Mouse (Mus musculus) forebrain, embryonic 10.5 days (tissue): ENCODE measurements around the gene Eipr1. TPM values are rescaled to one million over a fixed set of nuclear protein-coding genes. Genes with fewer than 3 reads are reported as not detected.

ENCODE experiments used
- DNase-seq: peaks from one replicate; pipeline ENCODE4 v3.0.0-alpha.2; 2017; ENCODE audit warnings: low spot score; ENCODE audit errors: extremely low spot score
- H3K27ac ChIP-seq: fragments of 300-500 bp; sonication (generic); 2 replicates; pipeline ENCODE4 v1.5.1; 2016; ENCODE audit warnings: mild to moderate bottlenecking
- H3K27me3 ChIP-seq: fragments of 300-500 bp; sonication (generic); 2 replicates; pipeline ENCODE4 v1.6.1; 2016; ENCODE audit warnings: mild to moderate bottlenecking; ENCODE audit not compliant: poor library complexity, severe bottlenecking
- H3K36me3 ChIP-seq: fragments of 300-500 bp; sonication (generic); replicated peaks from 2 replicates; pipeline ENCODE4 v1.6.1; 2016; ENCODE audit warnings: mild to moderate bottlenecking, moderate library complexity
- H3K4me1 ChIP-seq: fragments of 300-500 bp; sonication (generic); 2 replicates; pipeline ENCODE4 v1.6.1; 2016
- H3K4me3 ChIP-seq: fragments of 300-500 bp; sonication (generic); 2 replicates; pipeline ENCODE4 v1.5.1; 2016; ENCODE audit warnings: mild to moderate bottlenecking, moderate library complexity
- H3K9me3 ChIP-seq: fragments of 300-500 bp; sonication (generic); 2 replicates; pipeline ENCODE4 v1.6.1; 2016; ENCODE audit warnings: mild to moderate bottlenecking, moderate library complexity
- WGBS: fragments of 180-500 bp; shearing (Covaris S2); methylation state at CpG from one replicate; pipeline ENCODE4 v1.1.7; 2016; 5-methylcytosine and 5-hydroxymethylcytosine counted together
- polyA plus RNA-seq: library from polyadenylated mRNA; unstranded; fragments of >200 nt; fragmentation: Nextera tagmentation; extraction: Ambion mirVana; gene quantifications from 2 replicates; pipeline ENCODE4 v1.2.1, GENCODE M21; 2016

The Eipr1 gene
- polyA plus RNA-seq, 1 experiment from 2014 or later, result 40.5 TPM

DNA sequence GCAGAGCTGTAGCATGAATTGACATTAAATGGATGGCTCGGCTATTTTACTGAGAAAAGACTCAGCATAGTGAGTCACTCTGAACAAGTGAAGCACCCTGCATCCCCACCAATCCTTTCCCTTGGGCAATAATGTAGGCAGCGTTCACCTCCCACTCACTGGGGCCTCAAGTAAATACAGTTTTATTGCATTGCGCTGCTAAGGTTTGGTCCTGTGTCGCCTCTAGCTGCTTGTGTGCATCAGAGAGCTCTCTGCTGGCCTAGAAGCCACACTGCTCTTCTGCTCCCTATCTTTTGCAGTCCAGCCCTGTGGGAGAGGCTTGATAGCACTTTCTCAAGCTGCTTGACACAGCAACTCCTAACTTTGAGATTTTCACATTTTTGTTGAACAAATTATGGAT lies 86.7 kb downstream of the Eipr1 start:
- DNase-seq, result no peak
- Histone ChIP-seq H3K4me1 (peaks cover 5% of the 10 kb centered on the region; the same call in 1 of the 2 replicates), H3K4me3 (no peak overlapping the region), H3K36me3 (no peaks in the 10 kb centered on the region), H3K9me3 (no peaks in the 10 kb centered on the region; the same call in 1 of the 2 replicates), H3K27me3 (no peaks in the 10 kb centered on the region), H3K27ac (no peak overlapping the region)
- 92% methylated on average over 4 of the region's 4 CpGs for WGBS

DNA sequence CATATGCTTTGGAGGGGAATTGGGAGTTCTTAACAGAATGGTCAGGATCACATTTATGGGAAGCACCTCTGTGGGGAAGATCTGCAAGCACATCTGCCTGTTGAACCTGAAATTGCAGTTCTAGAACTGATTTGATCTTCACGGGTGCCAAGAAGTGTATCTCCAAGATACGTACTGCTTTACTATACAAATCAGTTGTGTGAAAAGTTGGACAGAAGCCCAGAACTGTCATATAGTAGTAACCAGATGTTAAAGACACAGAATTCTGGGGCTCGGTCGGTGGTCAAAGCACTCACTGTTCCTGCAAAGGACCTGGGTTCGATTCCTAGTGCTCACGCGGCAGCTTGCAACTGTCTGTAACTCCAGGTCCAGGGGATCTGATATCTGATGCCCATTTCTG lies 87.4 kb downstream of the Eipr1 start:
- H3K27ac ChIP-seq, result no peak overlapping the region
- WGBS, result 94% methylated on average over 7 of the region's 7 CpGs
- no peaks in the 10 kb centered on the region for H3K36me3 ChIP-seq
- no peaks in the 10 kb centered on the region for H3K27me3 ChIP-seq
- no peak for DNase-seq
- H3K4me1 ChIP-seq, result peaks cover 5% of the 10 kb centered on the region; the same call in 1 of the 2 replicates
- no peak overlapping the region for H3K4me3 ChIP-seq
- no peaks in the 10 kb centered on the region; the same call in 1 of the 2 replicates for H3K9me3 ChIP-seq

DNA sequence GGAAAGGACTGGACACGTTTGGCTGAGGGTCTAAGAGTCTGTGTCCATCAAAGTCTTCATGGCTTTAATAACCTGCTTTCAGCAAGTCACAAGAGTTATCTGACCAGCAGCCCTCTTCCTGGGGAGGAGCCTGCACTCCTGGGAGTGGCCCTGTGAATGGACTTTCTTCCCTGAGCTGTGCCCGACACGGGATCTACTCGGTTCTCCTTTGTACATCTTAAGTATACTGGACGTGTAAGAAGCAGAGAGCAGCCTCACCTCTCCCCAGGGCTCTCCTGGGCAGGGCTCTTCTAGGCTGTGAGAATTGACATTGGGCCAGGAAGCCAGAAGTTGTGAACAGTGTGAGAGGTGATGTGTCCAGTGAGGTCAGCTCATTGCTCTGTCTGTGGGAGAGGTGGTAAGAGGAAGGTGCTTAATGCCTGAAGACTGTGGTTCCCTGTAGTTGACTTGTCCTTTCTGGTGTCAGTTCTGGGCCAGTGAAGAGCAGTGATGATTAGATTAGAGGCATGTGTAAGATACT lies 89.6 kb downstream of the Eipr1 start:
- H3K27ac ChIP-seq, result no peak overlapping the region
- no peak for DNase-seq
- no peaks in the 10 kb centered on the region for H3K27me3 ChIP-seq
- WGBS, result 90% methylated on average over 5 of the region's 5 CpGs
- no peak overlapping the region for H3K4me3 ChIP-seq
- H3K4me1 ChIP-seq, result peaks cover 5% of the 10 kb centered on the region; the same call in 1 of the 2 replicates
- H3K36me3 ChIP-seq, result no peaks in the 10 kb centered on the region
- H3K9me3 ChIP-seq, result no peaks in the 10 kb centered on the region; the same call in 1 of the 2 replicates

DNA sequence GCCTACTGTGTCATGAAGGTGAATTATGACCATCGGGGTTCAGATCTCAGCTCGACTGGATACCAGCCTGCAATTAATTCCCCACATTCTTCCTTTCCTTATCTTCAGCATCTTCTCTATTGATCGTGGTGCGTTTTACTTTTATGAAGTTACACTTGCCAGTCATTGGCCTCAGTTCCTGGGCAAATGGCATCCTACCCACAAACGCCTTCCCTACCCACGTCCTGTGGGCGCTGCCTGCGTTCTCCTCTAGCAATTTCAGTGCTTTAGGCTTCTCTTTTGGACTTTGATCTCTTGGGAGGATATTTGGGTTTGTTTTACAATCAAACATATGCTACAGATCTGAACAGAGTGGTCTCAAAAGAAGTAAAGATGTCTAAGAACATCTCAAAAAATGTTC lies 94.2 kb downstream of the Eipr1 start:
- H3K9me3 ChIP-seq, result no peaks in the 10 kb centered on the region; the same call in 1 of the 2 replicates
- no peak overlapping the region for H3K27ac ChIP-seq
- H3K4me1 ChIP-seq, result peaks cover 5% of the 10 kb centered on the region; the same call in 1 of the 2 replicates
- no peak overlapping the region for H3K4me3 ChIP-seq
- no peaks in the 10 kb centered on the region for H3K27me3 ChIP-seq
- no peak for DNase-seq
- H3K36me3 ChIP-seq, result no peaks in the 10 kb centered on the region
- WGBS, result 97% methylated on average over 8 of the region's 8 CpGs

DNA sequence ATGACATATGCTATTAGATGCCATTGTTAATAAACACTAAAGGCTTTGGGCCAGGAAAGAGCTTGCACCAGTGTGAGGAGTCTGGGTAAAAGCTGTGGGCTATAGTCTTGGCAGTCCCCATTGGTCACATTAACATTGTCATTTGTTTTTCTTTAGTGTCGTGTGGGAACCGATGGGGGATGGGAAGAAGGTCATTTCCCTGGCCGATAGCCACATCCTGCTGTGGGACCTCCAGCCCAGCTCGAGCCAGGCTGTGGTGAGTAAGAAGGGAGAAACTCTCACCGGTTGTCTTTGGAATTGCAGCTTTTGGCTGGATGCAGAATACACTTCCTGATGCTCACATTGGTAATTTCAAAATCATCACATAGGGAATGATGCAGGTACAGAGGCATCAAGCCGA lies 95.8 kb downstream of the Eipr1 start:
- no peaks in the 10 kb centered on the region for H3K36me3 ChIP-seq
- H3K27me3 ChIP-seq, result no peaks in the 10 kb centered on the region
- 92% methylated on average over 6 of the region's 6 CpGs for WGBS
- DNase-seq, result no peak
- H3K4me1 ChIP-seq, result peaks cover 5% of the 10 kb centered on the region; the same call in 1 of the 2 replicates
- no peak overlapping the region for H3K4me3 ChIP-seq
- H3K9me3 ChIP-seq, result no peaks in the 10 kb centered on the region; the same call in 1 of the 2 replicates
- H3K27ac ChIP-seq, result no peak overlapping the region

DNA sequence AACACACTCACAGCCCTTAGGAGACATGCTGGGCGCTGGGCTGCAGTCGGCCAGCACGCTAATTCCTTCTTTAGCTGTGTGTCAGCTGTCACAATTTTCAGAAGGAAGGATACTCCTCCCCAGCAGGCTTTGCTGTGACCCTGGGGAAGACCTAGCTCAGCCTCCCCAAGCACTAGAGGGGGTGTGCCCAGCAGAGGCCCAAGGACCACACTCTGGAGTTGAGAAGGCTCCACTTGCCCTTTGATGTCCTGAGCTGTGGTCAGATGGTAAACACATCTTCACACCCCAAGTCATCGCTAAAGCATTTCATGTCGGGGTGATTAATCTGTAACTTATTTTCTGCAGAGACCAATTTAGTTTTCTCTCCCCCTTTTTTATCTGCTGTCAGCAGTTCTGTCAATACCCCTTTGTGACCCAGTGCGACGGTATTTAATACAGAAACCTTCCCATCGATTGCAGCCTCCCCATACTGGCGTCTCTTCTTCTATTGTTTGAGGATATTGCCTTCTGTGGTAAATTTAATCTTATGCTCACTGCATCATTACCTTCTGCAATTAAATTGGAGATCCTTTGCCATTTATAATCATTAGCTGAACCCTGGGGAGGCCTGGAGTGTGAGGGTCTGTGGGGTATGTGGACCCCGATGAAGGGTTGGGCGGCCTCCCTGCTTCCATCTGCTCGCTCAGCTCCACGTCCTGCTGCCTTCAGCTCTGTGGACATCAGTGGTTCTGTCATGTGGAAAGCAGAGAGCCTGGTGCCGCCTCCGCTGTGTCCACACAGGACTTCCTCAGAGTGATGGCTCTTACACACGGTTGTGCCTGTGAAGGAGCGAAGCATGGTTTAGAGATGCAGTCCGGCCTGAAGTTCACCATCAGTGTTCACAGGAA lies 97.4 kb downstream of the Eipr1 start:
- Histone ChIP-seq H3K27ac (peak overlapping the region; percentile 17; the same call in 1 of the 2 replicates), H3K36me3 (no peaks in the 10 kb centered on the region), H3K27me3 (no peaks in the 10 kb centered on the region), H3K9me3 (no peaks in the 10 kb centered on the region), H3K4me1 (peaks cover 5% of the 10 kb centered on the region; the same call in 1 of the 2 replicates), H3K4me3 (no peak overlapping the region)
- 90% methylated on average over 18 of the region's 18 CpGs for WGBS
- no peak for DNase-seq

DNA sequence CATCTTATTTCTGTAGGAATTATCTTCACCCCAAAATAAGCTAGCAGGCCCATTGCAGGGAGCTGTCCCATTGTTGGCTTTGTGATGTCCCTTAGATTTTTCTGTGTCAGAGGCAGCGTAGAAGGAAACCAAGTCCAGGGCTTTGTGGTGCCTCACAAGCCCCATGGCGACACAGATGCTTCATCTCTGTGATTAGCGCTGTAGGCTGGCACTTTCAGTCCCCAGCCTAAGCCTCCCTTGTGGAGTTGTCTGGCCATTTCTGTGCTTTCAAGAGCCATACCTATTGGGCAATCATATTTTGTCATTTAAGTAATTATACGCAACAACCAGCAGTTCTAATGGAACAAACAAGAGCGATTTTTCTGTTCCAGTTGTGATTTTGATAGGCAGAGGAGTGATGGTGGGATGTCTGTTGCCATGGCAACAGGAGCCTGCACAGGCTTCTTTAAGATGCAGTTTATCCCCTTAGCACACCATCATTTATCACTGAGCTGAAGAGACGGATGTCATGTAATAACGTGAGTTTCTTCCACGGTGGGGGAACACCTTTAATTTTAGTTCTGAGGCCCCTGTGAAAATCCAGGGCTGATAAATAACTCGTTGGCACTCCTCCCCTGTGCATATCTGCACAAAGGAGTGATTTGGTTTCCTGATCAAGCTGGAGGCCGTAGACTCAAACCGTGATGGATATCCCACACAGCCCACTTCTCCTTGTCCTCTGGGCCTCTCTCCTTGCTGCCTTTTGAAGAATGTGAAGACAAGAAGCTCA lies 108.1 kb downstream of the Eipr1 start:
- no peaks in the 10 kb centered on the region; the same call in 1 of the 2 replicates for H3K36me3 ChIP-seq
- peak overlapping the region; percentile 60 for H3K27ac ChIP-seq
- H3K4me3 ChIP-seq, result no peak overlapping the region
- H3K9me3 ChIP-seq, result no peaks in the 10 kb centered on the region
- H3K4me1 ChIP-seq, result peaks cover 14% of the 10 kb centered on the region
- DNase-seq, result no peak
- 81% methylated on average over 11 of the region's 11 CpGs for whole genome bisulfite sequencing
- H3K27me3 ChIP-seq, result no peaks in the 10 kb centered on the region

DNA sequence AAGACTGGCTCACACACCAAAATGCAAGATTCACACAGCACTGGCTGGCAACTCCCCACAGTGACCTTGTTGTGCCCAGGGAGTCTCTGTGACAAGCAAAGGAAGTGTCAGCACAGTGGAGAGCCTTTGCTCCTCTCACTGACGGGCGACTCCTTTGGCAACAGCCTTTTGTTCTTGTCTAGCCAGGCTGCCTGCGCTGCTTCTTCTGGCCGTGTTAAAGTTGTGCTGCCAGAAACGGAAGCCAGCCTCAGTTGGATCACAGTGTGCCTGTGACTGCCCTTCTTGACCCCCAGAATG lies 108.6 kb downstream of the Eipr1 start:
- H3K36me3 ChIP-seq, result peaks cover 1% of the 10 kb centered on the region; the same call in 1 of the 2 replicates
- H3K9me3 ChIP-seq, result no peaks in the 10 kb centered on the region
- no peaks in the 10 kb centered on the region for H3K27me3 ChIP-seq
- peaks cover 14% of the 10 kb centered on the region for H3K4me1 ChIP-seq
- H3K27ac ChIP-seq, result peak overlapping the region; percentile 60; the same call in 1 of the 2 replicates
- no peak overlapping the region for H3K4me3 ChIP-seq
- DNase-seq, result no peak
- WGBS, result 37% methylated on average over 5 of the region's 5 CpGs

DNA sequence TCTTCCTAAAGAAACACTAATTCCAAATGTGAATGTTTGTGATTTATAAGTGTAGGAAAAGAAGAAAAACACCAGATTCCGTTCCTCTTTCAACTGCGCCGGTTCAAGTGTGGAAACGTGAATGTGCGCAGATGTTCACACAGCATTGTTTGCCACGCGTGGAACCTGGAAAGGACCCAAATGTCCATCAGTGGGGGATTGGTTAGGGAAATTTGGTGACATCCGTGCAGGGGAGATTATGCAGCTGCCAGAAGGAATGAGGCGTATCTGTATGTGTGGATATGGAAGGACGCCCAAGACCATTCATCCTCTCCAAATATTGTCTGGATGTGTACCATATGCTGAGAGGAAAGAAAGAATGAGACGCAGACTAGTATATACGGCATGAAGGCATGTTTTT lies 111.7 kb downstream of the Eipr1 start:
- H3K4me3 ChIP-seq, result no peak overlapping the region
- peaks cover 8% of the 10 kb centered on the region; the same call in 1 of the 2 replicates for H3K36me3 ChIP-seq
- WGBS, result 96% methylated on average over 12 of the region's 12 CpGs
- H3K4me1 ChIP-seq, result peaks cover 18% of the 10 kb centered on the region
- DNase-seq, result no peak
- H3K27ac ChIP-seq, result no peak overlapping the region
- no peaks in the 10 kb centered on the region for H3K27me3 ChIP-seq
- no peaks in the 10 kb centered on the region for H3K9me3 ChIP-seq

DNA sequence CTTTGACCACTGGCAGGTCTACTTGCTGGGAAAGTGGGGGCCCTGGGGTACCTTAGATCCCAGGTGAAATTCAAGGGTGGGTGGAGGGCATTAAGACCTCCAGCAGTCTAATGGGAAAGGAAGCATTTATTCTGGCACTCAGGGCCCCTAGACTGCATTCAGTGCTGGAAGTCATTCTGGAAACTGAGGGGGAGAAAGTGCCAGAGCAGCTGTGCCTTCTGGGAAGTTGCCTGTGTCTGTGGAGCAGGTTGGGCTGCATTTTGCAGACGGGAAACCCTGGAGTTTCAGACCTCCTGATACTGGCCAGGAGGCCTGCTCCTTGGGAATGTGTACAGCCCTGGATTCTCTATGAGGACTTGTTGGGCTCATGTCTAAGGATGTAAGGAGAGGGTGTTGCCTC lies 114.5 kb downstream of the Eipr1 start:
- H3K27ac ChIP-seq, result peak overlapping the region; percentile 62; the same call in 1 of the 2 replicates

DNA sequence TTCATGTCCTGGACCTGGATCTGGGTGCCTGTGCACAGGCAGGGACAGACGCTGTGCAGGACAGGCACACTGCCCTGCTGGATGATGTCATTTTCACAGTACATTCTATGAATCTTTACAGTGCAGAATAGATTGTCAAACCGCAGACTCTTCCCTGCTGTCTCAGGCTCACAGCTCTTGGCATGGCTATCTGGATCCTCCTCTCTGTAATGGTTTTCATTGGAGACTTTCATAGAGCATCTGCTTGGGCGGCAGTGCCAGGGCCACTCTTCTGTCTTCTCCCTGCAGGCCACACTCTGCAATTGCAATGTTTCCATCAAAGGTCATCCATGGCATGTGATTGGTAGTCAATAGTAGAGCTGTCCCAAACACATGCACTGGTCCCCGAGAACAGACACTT lies 117.2 kb downstream of the Eipr1 start:
- H3K9me3 ChIP-seq, result no peaks in the 10 kb centered on the region
- H3K27me3 ChIP-seq, result no peaks in the 10 kb centered on the region
- H3K36me3 ChIP-seq, result peaks cover 8% of the 10 kb centered on the region; the same call in 1 of the 2 replicates
- no peak for DNase-seq
- H3K27ac ChIP-seq, result no peak overlapping the region
- no peak overlapping the region for H3K4me3 ChIP-seq
- peaks cover 4% of the 10 kb centered on the region; the same call in 1 of the 2 replicates for H3K4me1 ChIP-seq
- WGBS, result 92% methylated on average over 4 of the region's 4 CpGs

More for the DNA sequence above, 114.5 kb downstream of the Eipr1 start:
- DNase-seq, result no peak
- 71% methylated on average over 1 of the region's 1 CpGs for WGBS
- Histone ChIP-seq H3K27me3 (no peaks in the 10 kb centered on the region), H3K4me1 (peaks cover 4% of the 10 kb centered on the region; the same call in 1 of the 2 replicates), H3K4me3 (no peak overlapping the region), H3K36me3 (peaks cover 8% of the 10 kb centered on the region; the same call in 1 of the 2 replicates), H3K9me3 (no peaks in the 10 kb centered on the region)

DNA sequence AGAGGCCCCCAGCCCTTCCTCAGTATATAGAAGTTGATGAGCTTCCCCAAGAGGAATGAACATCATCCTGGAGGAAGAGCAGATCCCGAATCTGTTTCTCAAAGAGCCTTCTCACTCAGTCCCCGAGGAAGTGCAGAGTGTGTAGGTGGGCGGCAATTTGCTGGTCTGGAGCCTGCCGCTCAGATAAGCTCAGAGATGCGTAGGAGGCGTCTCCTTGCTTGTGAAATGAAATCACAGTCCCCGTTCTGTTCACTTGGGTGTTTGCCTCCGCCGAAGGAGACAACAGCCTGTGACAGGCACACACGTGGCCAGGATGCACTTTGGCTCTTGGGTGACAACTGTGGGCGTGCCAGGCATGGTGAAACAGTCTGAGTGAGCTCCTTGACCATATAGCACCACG lies 120.7 kb downstream of the Eipr1 start:
- no peaks in the 10 kb centered on the region for H3K9me3 ChIP-seq
- 90% methylated on average over 12 of the region's 12 CpGs for WGBS
- no peaks in the 10 kb centered on the region for H3K27me3 ChIP-seq
- H3K4me3 ChIP-seq, result no peak overlapping the region
- H3K36me3 ChIP-seq, result no peaks in the 10 kb centered on the region; the same call in 1 of the 2 replicates
- H3K27ac ChIP-seq, result no peak overlapping the region
- H3K4me1 ChIP-seq, result peaks cover 7% of the 10 kb centered on the region
- no peak for DNase-seq
